Mouse (Mus musculus) layer of hippocampus, postnatal 36 days (tissue): ENCODE measurements around the gene Fam19a5. TPM values are rescaled to one million over a fixed set of nuclear protein-coding genes. Genes with fewer than 3 reads are reported as not detected.

Experiments used
- DNase-seq, 2 experiments: peaks; one replicate each; pipeline ENCODE4 v3.0.0; 2022
- total RNA-seq, 2 experiments: library from RNA; stranded (reverse); gene quantifications; 2 replicates each; pipeline ENCODE4 v1.2.3; 2021

Fam19a5 gene
- 100 to 1,000 TPM; 134 to 137 TPM for total RNA-seq

DNA sequence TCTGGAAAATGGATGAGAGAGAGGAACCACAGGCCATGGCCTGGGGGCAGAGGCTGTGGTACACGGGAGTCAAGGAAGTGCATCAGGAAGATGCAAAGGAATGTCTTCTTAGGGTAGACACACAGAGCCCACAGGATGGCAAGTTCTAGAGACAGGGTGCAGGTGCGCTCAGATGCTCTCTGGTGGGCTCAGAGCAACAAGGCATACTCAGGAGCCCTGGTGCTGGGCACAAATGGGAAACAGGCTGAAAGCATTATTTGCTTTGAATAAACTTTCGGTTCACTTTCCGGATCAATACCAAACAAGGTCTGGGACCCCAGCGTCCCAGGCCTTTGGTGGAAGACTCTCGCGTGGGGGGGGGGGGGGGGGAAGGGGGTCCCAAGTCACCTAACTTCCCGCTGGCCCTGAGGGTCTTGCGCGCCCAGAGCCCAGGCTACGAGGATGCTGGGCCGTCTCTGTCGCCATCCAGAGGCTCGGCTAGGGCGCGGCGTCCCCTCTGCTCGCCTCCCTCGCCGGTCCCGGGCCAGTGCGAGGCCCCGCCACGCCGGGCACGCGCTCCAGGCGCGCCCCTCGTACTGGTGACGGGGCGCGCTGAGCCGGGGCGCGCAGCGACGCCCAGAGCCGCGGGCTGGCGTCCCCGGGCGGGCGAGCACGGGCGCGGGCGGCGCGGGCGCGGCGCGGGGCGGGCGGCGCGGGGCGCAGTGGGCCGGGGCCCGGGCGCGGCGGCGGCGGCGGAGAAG, at the start of gene Fam19a5:
TSS of gene Fam19a5 (plus strand) at position 701 of the 740 bp plus-strand sequence.
- DNase-seq, result peak; percentile 64 to 68

GRCm38 (mm10) chr15:87501737-87502136, 42.4 kb upstream of the Fam19a5 start:
- no peak for DNase-seq

DNA sequence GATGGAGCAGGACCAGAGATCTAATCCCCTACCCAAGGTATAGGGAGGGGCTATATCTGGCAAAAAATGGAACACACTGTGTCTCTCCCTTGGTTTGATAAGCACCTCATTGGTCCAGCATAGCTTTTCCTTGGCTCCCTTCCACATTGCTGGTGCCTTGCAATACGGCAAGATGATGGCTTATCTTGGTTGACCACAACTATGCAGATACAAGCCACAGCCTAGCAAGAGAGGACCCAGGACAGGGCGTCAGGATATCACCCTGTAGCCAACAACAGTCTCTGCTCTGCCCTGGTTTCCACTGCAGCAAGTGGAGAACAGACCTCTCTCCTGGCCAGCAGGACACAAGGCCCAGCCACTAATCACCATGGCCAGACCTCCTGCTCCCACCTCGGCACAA, 36.8 kb upstream of the Fam19a5 start:
- DNase-seq, result no peak

GRCm38 (mm10) chr15:87510886-87511285, 33.2 kb upstream of the Fam19a5 start:
- no peak for DNase-seq

GRCm38 (mm10) chr15:87518161-87518560, 25.9 kb upstream of the Fam19a5 start:
- no peak for DNase-seq

- DNase-seq, result no peak
Measured at GRCm38 (mm10) chr15:87529271-87529670, 14.8 kb upstream of the Fam19a5 start.

DNA sequence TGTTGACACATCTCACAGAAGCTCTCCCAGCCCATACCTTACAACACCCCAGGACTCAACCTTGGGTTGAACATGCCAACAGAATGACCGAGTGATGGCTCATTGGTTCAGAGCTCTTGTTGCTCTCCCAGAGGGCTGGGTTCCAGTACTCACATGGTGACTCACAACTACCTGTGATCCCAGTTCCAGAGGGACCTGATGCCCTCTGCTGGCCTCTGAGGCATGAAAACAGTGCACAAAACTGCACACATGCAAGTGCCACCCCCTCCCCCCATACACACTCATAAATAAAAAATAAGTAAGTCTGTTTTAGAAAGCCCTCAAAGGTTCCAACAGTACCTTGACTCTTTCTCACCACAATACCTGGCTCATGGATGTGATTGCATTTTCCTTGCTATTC, 2.4 kb upstream of the Fam19a5 start:
- no peak for DNase-seq

DNA sequence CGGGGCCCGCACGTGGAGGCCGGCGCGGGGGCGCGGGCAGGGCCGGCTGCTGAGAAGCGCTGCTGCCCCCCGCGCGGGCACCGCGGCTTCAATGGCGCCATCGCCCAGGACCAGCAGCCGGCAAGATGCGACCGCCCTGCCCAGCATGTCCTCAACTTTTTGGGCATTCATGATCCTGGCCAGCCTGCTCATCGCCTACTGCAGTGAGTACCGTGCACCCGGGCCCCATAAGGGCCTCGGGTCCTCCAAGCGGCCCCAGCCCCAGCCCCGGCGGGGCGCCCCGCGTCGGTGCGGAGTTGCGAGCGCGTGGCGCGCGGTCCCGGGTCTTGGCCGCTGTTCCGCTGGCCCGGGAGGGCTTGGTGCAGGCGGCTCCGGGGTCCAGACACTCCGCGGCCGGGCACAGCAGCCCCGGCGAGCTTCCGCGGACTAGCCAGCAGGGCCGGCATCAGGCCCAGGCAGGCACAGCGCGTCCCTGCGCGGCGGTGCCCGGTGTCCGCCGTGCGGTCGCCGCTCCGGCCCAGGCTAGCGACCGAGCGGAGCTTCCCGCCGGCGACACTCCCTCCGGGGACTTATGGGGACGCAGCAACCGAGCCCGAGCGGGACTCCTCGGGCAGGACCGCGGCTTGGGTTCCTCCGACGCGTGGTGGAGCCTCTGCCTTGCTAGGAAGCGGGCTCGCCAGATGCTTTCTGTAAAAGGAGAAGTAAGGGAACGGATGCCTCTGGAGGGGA, 466 bp downstream of the Fam19a5 start:
- DNase-seq, result peak; percentile 53 to 61

DNA sequence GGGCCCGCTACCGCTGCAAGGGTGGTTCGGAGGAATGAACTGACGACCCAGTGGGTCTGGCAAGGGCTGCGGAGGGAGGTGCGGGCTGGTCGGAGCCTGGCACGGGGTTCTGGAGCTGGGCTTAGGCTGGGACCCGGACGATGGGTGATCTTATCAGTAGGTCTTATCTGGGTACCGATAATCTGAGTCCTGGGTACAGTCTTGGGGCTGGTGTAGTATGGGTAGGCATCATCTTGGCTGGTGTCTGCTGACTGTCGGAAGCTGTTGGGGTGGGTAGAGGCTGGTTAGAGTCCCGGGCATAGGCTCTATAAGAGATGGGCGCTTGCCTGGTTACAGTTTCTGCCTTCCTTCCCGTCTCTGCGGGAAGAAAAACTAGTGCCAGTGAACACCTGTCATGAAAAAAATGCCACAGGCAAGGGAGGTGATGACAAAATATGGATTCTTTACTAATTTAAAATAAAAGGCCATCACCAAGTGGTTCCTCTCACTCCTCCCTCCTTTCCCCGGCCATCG, 1.1 kb downstream of the Fam19a5 start:
- DNase-seq, result no peak

GRCm38 (mm10) chr15:87545731-87546360, 1.7 kb downstream of the Fam19a5 start:
- DNase-seq, result no peak

GRCm38 (mm10) chr15:87547022-87547421, 2.9 kb downstream of the Fam19a5 start:
- peak; percentile 51 to 65 for DNase-seq

DNA sequence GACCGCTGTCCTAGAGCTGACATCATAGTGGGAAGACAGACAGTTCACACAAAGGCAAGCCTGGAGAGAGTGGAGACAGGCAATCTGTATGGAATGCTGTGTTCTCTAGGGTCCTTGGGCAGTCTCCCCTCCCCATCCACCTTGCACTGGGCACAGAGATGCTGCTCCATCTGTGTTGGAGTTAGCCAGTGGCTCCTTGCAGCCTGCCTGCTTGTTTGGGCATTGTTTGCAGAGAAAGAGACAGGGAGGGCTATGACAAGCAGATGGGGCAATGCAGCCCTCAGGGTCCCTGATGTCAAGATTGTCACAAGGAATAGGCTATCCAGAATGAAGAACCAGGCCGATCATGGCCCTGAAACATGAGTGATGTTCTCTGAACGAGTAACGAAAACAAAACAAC, 5.6 kb downstream of the Fam19a5 start:
- no peak for DNase-seq

DNA sequence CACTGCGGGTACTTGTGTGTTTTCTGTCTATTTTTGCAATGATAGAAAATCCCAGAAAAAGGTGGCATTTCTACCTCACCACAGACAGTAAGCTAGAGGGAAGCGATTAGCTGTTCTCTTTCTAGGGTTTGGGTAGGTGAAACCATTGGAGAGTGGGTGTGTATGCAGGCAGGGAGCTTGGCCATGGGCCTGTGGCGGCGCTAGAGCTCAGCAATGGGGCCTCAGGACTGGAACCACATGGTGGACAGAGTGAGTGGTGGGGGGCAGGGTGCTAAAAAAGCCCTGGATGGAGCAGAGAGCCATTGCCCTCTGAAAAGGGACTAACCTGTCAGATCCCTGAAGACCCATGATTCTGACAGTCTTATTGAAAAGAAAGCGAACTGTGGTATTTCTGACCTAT, 6.7 kb downstream of the Fam19a5 start:
- DNase-seq, result no peak

- DNase-seq, result no peak
Measured at GRCm38 (mm10) chr15:87551556-87551955, 7.5 kb downstream of the Fam19a5 start.

DNA sequence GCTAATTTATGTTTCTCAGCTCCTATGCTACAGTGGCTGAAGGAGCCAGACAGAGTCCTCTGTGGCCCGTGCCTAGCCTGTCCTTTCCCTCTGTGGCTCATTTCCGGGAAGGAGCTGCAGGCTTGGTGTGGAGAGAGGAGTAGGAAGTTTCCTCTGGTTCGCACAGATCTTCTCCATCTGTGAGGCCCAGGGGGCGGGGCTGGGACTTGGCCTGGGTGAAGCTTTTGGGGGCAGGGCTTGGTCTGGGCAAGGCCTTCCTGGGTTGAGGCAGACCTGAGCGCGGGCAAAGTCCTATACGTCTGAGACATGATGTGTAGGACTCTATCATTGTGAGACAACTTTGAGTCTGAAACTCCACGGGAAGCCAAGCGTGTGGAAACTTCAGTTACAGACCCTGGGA, 11.7 kb downstream of the Fam19a5 start:
- DNase-seq, result no peak

DNA sequence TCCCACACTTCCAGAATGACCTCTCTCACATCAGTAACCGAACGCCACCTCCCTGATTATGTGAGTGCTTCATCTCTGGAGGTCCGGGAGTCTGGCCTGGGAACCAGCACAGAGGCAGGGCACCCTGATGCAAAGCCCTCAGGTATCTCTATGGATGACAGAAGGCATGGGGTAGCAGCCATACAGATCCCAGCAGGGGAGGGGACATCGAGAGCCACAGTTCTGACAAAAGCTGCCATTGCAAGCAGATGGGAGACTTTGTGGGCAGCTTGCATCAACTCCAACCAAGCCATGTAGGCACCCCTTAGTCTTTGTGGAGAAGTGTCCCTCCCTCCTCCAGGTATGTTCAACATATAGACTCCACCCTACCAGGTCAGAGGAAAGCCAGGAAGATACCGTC, 20.2 kb downstream of the Fam19a5 start:
- DNase-seq, result no peak

DNA sequence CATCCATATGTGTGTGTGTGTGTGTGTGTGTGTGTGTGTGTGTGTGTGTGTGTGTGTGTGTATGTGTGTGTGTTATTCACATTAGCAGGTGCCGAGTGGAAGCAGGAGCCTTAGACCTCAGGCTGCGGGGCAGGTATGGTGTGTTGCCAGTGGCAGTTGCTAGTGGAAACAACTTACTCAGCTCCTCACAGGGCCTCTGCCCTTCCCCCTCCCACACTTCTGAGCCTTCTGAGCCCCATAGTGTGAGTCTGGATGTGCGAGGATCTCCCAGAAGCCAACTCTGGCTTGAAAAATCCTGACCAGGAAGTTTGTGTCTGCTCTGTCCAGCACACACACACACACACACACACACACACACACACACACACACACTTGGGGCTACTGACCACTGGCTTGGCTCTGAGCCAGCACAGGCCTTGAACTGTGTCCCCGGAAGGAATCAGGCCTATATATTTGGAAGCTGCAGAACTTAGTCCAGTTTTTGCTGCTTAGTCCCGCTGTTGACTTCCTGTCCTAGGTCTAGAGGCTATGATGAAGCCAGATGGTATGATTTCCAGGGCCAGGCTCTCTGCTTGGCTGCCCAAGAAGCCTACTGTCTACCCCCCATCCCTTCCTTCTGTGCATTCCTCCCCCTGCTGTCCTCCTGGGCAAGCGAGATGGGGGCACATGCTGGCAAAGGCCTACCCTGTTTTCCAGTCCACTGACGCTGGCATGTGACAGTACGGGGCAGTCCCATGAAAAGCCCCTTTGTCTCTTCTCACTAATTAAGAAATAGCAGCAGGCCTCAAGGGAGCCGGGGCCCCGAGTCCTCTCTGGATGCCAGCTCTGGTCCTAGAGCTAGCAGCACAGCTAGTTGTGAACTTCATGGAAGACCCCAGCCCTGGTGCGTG, 22.2 kb downstream of the Fam19a5 start:
- DNase-seq, result peak; percentile 54 to 73

DNA sequence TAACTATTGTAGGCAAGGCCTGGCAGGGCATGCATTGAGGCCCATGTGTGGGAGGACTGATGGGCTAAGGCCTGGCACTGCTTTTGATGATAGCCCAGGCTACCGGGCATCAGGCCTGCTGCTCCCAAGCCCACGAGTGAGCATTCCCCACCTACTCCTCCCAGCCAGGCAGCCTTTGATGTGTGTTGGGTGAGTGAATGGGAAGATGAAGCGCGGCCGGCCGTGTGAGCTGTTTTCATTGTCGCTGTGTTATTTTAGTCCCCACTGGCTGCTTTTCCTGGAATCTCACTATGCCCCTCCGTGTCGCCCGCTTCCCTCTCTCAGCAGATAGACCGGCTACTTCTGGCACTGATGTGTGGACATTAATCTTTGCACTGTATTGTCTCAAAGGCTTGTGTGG, 26.1 kb downstream of the Fam19a5 start:
- DNase-seq, result no peak

- no peak for DNase-seq
Measured at GRCm38 (mm10) chr15:87579861-87580260, 35.8 kb downstream of the Fam19a5 start.

GRCm38 (mm10) chr15:87583921-87584621, 40.0 kb downstream of the Fam19a5 start:
- peak; percentile 57 to 58 for DNase-seq

- DNase-seq, result no peak
Measured at GRCm38 (mm10) chr15:87590975-87591374, 46.9 kb downstream of the Fam19a5 start.

DNA sequence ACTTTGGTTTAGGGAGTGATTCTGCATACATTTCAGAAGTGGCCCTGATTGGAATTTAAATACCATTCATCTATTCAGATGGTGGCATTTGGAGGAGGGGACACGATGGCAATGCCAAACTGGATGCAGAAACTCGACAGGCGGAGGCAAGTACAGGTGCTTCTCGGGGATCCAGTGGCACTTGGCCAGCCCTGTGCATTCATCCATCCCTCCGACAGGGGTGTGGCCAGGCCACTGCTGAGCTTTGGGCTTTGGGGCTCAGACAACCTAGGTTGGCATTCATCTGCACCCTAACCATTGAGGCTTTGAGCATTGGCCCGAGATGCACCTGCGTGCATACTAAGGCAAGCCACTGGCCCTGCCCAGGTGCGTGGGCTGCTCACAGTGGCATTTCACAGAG, 52.6 kb downstream of the Fam19a5 start:
- DNase-seq, result no peak
